Mouse (Mus musculus) testis, adult 2 months (tissue): ENCODE measurements around the gene Fam155a. TPM values are rescaled to one million over a fixed set of nuclear protein-coding genes. Genes with fewer than 3 reads are reported as not detected.
A peak's percentile ranks its signal among the peaks of the same experiment; 100 is the strongest.

Experiments used
- H3K27ac ChIP-seq: fragments of 200-500 bp; 2 replicates; pipeline ENCODE4 v1.5.1; 2012; ENCODE audit warnings: low read depth, low read length; ENCODE audit not compliant: control insufficient read depth, insufficient read depth
- H3K27me3 ChIP-seq: fragments of 200-500 bp; 2 replicates; pipeline ENCODE4 v1.6.1; 2012; ENCODE audit warnings: mild to moderate bottlenecking, low read length, moderate library complexity; ENCODE audit not compliant: control insufficient read depth, insufficient read depth
- H3K36me3 ChIP-seq: fragments of 200-500 bp; 2 replicates; pipeline ENCODE4 v1.6.1; 2012; ENCODE audit warnings: mild to moderate bottlenecking, low read length; ENCODE audit not compliant: control insufficient read depth, insufficient read depth
- H3K4me1 ChIP-seq: fragments of 200-500 bp; 2 replicates; pipeline ENCODE4 v1.6.1; 2012; ENCODE audit warnings: low read length; ENCODE audit not compliant: control insufficient read depth, insufficient read depth
- H3K4me3 ChIP-seq: fragments of 200-500 bp; 2 replicates; pipeline ENCODE4 v1.5.1; 2012; ENCODE audit warnings: low read depth, mild to moderate bottlenecking, low read length, moderate library complexity, mixed read lengths; ENCODE audit not compliant: control insufficient read depth
- CTCF ChIP-seq: fragments of 200-500 bp; IDR thresholded peaks from 2 replicates; pipeline ENCODE4 v1.5.1; 2012; ENCODE audit warnings: low read depth, mild to moderate bottlenecking, inconsistent platforms, low read length, moderate library complexity; ENCODE audit not compliant: control insufficient read depth, insufficient read depth, insufficient replicate concordance
- POLR2A ChIP-seq: fragments of 200-500 bp; IDR thresholded peaks from 2 replicates; pipeline ENCODE4 v1.6.1; 2012; ENCODE audit warnings: low read depth, mild to moderate bottlenecking, inconsistent platforms, low read length, moderate library complexity; ENCODE audit not compliant: control insufficient read depth
- polyA plus RNA-seq: library from polyadenylated mRNA; depleted of rRNA; stranded (reverse); fragments of >200 nt; gene quantifications from 2 replicates; pipeline ENCODE4 v1.2.3, GENCODE M21; 2012; rRNA removed

The Fam155a gene
- polyA plus RNA-seq, 1 experiment: not detected

GRCm38 (mm10) chr8:9159322-9159721, 611.6 kb downstream of the Fam155a start:
- peaks cover 4% of the 10 kb centered on the region for H3K4me1 ChIP-seq
- H3K36me3 ChIP-seq: no peaks in the 10 kb centered on the region
- H3K4me3 ChIP-seq: no peak overlapping the region
- no peak overlapping the region for H3K27ac ChIP-seq
- H3K27me3 ChIP-seq: no peaks in the 10 kb centered on the region
- TF ChIP-seq POLR2A: no peak
- TF ChIP-seq CTCF: no peak

GRCm38 (mm10) chr8:9158652-9159051, 612.3 kb downstream of the Fam155a start:
- no peak for TF ChIP-seq POLR2A
- no peak for TF ChIP-seq CTCF
- peaks cover 4% of the 10 kb centered on the region for H3K4me1 ChIP-seq
- peak overlapping the region; percentile 26 for H3K4me3 ChIP-seq
- no peaks in the 10 kb centered on the region for H3K27me3 ChIP-seq
- H3K27ac ChIP-seq: no peak overlapping the region
- no peaks in the 10 kb centered on the region for H3K36me3 ChIP-seq

DNA sequence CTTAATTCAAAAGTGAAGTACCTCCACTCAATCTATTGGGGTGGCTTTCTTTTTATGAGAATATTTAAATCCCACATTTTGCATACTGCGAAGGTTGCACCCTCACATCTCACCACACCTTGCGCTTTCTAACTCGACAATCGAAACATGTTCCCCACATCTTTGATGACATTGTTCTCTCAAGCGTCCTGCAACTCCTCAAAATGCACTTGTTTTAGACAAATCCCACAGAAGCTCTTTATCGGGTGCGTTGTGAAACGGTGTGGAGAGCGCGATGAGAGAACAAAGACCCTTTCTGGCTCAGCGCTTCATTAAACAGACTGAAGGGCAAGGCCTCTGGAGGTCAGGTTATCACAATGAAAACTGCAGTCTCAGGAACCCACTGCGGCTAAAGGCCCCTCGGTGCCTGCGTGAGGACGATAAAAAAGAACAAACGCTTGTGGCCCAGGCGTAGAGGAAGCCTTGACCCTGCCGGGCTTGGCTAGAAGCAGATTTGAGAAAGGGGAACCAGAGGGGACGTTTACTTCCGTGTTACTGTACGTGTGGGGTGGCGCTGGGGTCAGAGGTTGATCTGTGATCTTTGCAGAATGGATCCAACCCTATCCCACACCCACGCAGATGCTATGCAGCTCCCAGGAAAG, 613.7 kb downstream of the Fam155a start:
- Histone ChIP-seq H3K27ac (no peak overlapping the region), H3K27me3 (no peaks in the 10 kb centered on the region), H3K4me1 (peaks cover 4% of the 10 kb centered on the region), H3K36me3 (no peaks in the 10 kb centered on the region), H3K4me3 (0 out of 2 replicates have a peak overlapping the region, but pooled peaks have one; percentile 6)
- TF ChIP-seq POLR2A: no peak
- no peak for TF ChIP-seq CTCF

Other genes with a start within 250 kb of the Fam155a start
- not detected in 2 replicates for gene Gm10217, start 93.1 kb upstream of the Fam155a start, polyA plus RNA-seq
- 7.5 and 9.0 TPM in 2 replicates for gene Lig4, start 206.5 kb upstream of the Fam155a start, polyA plus RNA-seq
- gene Abhd13, start 206.5 kb upstream of the Fam155a start, polyA plus RNA-seq: 1.8 and 2.2 TPM in 2 replicates
- 0.48 and 0.81 TPM in 2 replicates for gene Tnfsf13b, start 235.3 kb upstream of the Fam155a start, polyA plus RNA-seq